11 mouse cellular contexts compared by ENCODE assay signal in the genomic region with DNA sequence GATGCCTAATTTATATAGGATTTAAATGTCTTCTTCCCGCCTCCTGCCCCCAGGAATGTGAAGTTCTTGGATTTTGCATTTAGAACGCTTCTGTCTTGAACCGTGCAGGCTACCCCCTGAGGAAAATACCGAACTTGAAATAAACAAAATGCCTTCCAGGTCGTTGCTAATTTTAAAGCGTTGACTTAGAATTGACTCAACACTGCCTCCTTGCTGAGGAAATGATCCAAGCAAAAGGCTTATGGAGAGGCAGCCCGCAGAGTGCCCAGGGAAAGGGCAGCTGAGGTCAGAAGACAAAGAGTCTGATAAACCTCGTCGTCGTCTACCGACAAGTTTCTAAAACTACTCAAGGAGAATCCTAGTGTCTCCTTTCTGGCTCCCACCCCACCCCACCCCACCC. TPM values are rescaled to one million over a fixed set of nuclear protein-coding genes. Genes with fewer than 3 reads are reported as not detected.
DNase-seq lines count a peak whose midpoint lies in the region; ATAC-seq and TF ChIP-seq lines count a peak whose summit lies in the region.
"Had no signal": no experiment of that assay in that cellular context is flagged by ENCODE, and none has a peak within 500 bp of the region (broad histone marks: within the 10 kb centered on the region; RNA-seq: fewer than 3 reads in every experiment).

No protein-coding gene starts in this region.

- no peak for ATAC-seq in cerebellum, adult (ENCODE audit: insufficient number of reproducible peaks, low FRiP score, low TSS enrichment)
- ATAC-seq in lung, embryonic 14.5 days (ENCODE audit: insufficient read depth), result no peak
- ATAC-seq in megakaryocyte-erythroid progenitor cell, adult 5-6 weeks (replicated peaks; ENCODE audit: low FRiP score, low TSS enrichment, poor library complexity, severe bottlenecking), result no peak
- ATAC-seq: forebrain, embryonic 14.5 days had no signal

- H3K4me3 ChIP-seq in cerebellum, adult 2 months (replicated peaks; ENCODE audit: insufficient read depth, low read depth, low read length), result no peak overlapping the region
- H3K4me3 ChIP-seq in lung, embryonic 14.5 days (ENCODE audit: low read depth, low read length), result no peak overlapping the region
- H3K4me3 ChIP-seq: midbrain, embryonic 12.5 days had no signal

- peak; percentile 8; the same call in 1 of the 2 replicates for TF ChIP-seq CTCF in cerebellum, adult 2 months (IDR thresholded peaks at IDR 0.05; ENCODE audit: borderline replicate concordance, insufficient read depth, low read depth, low read length)
- TF ChIP-seq CTCF in lung, embryonic 14.5 days (IDR thresholded peaks at IDR 0.05; ENCODE audit: low read depth), result peak; percentile 33; the same call in 1 of the 2 replicates

- intact Hi-C loops in gastrocnemius, postnatal 14 days (cut with DNase I; ENCODE audit: low total_unique reads), result no loop called here

- H3K27ac ChIP-seq in cerebellum, adult 2 months (ENCODE audit: insufficient read depth, low read length), result no peak overlapping the region
- H3K27ac ChIP-seq in lung, embryonic 14.5 days (ENCODE audit: low read depth), result no peak overlapping the region
- H3K27ac ChIP-seq: midbrain, embryonic 12.5 days had no signal

- H3K9me3 ChIP-seq in lung, embryonic 14.5 days (ENCODE audit: low read depth, low read length), result no peaks in the 10 kb centered on the region
- H3K9me3 ChIP-seq: midbrain, embryonic 12.5 days had no signal

- no peak overlapping the region for H3K9ac ChIP-seq in lung, embryonic 14.5 days
- H3K9ac ChIP-seq: midbrain, embryonic 12.5 days had no signal

- H3K4me1 ChIP-seq in cerebellum, adult 2 months (ENCODE audit: control insufficient read depth, insufficient read depth, low read length), result no peaks in the 10 kb centered on the region; the same call in 1 of the 2 replicates
- peaks cover 7% of the 10 kb centered on the region; the same call in 1 of the 2 replicates for H3K4me1 ChIP-seq in lung, embryonic 14.5 days (ENCODE audit: insufficient read depth)

- no peak for DNase-seq in cerebellum, adult 2 months
- DNase-seq in lung, embryonic 14.5 days, result peak; percentile 35
- no peak for DNase-seq in lung, postnatal 4 days
- peak; percentile 34 for DNase-seq in gastrocnemius, postnatal 14 days
- peak; percentile 43 for DNase-seq in retina, embryonic 14.5 days (ENCODE audit: low spot score)
- no peak for DNase-seq in urinary bladder, postnatal 14 days (ENCODE audit: low spot score)
- DNase-seq: layer of hippocampus, adult 9-11 months had no signal

- H3K27me3 ChIP-seq in cerebellum, adult 2 months (ENCODE audit: control insufficient read depth, insufficient read depth, low read length), result no peaks in the 10 kb centered on the region
- no peaks in the 10 kb centered on the region for H3K27me3 ChIP-seq in lung, embryonic 14.5 days (ENCODE audit: insufficient read depth, low read length)

- 13% methylated on average over 11 of the region's 11 CpGs for WGBS in cerebellum, adult 2 months
- 9% methylated on average over 11 of the region's 11 CpGs for WGBS in lung, embryonic 14.5 days

- no peak overlapping the region for H3K4me2 ChIP-seq in lung, embryonic 14.5 days
- H3K4me2 ChIP-seq: midbrain, embryonic 12.5 days had no signal

- no peak for TF ChIP-seq POLR2A in cerebellum, adult 2 months (IDR thresholded peaks at IDR 0.05; ENCODE audit: borderline replicate concordance, insufficient read depth, low read length)

- no peaks in the 10 kb centered on the region for H3K36me3 ChIP-seq in lung, embryonic 14.5 days (ENCODE audit: insufficient read depth)
- H3K36me3 ChIP-seq: midbrain, embryonic 12.5 days had no signal

RNA-seq across cellular contexts. Expression of a gene that starts 2.7 kb away (rescaled TPM):
- polyA plus RNA-seq in cerebellum, adult 2 months (2012; rRNA removed), result 501 and 528 TPM in 2 replicates
- 19.5 and 23.3 TPM in 2 replicates for polyA plus RNA-seq in lung, embryonic 14.5 days (2014; fragmentation: Nextera tagmentation; extraction: Ambion mirVana)
- total RNA-seq in gastrocnemius, postnatal 14 days (2021), result 100 to 1,000 TPM; 223 to 303 TPM
- total RNA-seq in megakaryocyte-erythroid progenitor cell, adult 5-6 weeks (2014; fragmentation: Nextera tagmentation), result 24.4 and 26.2 TPM in 2 replicates
- 15.8 and 18.5 TPM in 2 replicates for total RNA-seq in megakaryocyte-erythroid progenitor cell, adult 5-6 weeks (2017)

Comparison
In these comparisons a context has a peak if more than half of its experiments do, and no peak if none do; other contexts are left out.
1. DNase-seq: peak in lung, embryonic 14.5 days (single experiment), gastrocnemius, postnatal 14 days (single experiment) and retina, embryonic 14.5 days (single experiment); none in cerebellum, adult 2 months (0 of 2), lung, postnatal 4 days (0 of 2) and urinary bladder, postnatal 14 days (single experiment).
2. RNA of a gene that starts 2.7 kb away (total RNA-seq): 223 to 303 TPM in gastrocnemius, postnatal 14 days; 15.8 to 26.2 TPM in megakaryocyte-erythroid progenitor cell, adult 5-6 weeks; every median in the first group is over 4 times any median in the second.